Mouse (Mus musculus) left cerebral cortex, postnatal 36 days (tissue): Measurements from ENCODE around the gene Lrrc8e. TPM values are rescaled to one million over a fixed set of nuclear protein-coding genes. Genes with fewer than 3 reads are reported as not detected.
"Not testable (repeated sequence)": the region's sequence is repeated elsewhere in the genome, so short reads cannot be mapped to it uniquely, and the experiment has no call there.

Source experiments
- DNase-seq, 2 experiments: peaks; one replicate each; pipeline ENCODE4 v3.0.0; 2021 to 2022; ENCODE audit warnings: low spot score in 2 of 2, mixed read lengths in 1 of 2
- intact Hi-C: fragments of 180-260 bp; cut with DNase I; formaldehyde crosslinking; loops from one replicate; pipeline ENCODE4 v1.15.1; 2025
- total RNA-seq, 2 experiments: library from RNA; stranded (reverse); gene quantifications; 2 replicates each; pipeline ENCODE4 v1.2.3; 2021

The Lrrc8e gene
- total RNA-seq, 2 experiments from 2014 or later = not detected

DNA sequence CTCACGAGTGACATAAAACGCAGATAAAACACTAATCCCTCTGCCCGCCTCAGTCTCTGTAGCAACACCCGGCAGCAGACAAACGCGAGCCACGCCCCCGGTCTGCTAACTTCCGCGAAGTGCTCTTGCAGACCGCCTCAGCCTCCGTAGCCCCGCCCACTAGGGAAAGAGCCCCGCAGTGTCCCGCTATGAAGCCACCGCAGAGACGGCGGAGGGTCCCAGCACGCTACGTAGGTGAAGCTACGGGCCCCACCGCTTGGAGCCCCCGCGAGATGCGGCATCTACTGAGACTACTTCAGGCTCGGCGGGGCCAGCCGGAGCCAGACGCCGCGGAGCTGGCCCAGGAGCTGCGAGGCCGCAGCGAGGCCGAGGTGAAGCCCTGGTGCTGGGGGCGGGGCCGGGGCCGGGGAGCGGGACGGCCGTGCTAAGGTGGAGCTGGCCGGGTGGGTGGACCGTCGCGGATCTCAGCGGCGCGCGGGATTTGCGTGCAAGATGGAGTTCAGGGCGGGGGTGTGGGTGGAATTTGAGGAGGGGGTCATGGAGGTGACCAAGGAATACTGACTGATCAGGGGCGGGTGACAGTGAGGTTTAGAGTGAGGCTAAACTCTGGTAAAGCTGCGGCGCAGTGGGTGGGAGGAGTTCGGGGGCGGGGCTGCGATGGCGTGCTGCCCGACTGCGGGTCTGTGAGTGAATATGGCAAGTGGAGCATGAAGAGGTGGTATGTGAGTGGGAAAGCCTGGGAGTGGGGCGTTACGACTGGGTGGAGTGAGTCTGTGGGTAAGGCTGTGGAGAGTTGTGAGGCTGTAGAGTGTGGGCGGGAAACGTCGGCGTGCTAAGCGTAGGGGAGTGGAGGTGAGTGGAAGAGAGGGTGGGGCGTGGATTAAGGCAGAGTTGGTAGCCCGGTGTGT, 26.6 kb downstream of the Lrrc8e start, which contains the start of gene Snapc2:
Snapc2 (plus strand) TSS at position 147 of the 908 bp plus-strand sequence.
- intact Hi-C loops = loop anchor here (2.0 to 5.0 kb wide), 2 partner anchors 14 to 36 kb away; partner anchors contain the start of genes Gm49320, Map2k7 and Prr36
- peak; percentile 95 to 96 for DNase-seq

DNA sequence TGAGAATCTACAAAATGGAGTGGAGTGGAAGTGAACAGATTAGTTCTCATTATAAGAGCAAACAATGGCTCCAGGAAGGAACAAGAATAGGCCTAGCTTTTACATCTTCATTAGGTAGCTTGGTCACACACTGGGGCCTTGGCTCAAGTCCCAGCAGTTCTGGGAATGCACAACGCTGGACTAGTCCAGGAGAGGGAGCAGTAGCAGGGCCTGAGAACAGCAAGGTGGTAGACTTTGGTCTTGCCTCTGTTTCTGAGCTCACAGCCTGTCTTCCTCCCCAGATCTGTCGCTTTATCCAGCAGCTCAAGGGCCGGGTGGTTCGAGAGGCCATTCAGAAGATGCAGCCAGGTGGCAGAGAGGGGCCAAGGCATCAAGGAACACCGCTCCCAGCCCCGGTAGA, 27.4 kb downstream of the Lrrc8e start:
- intact Hi-C loops = loop anchor here (5.0 kb wide), 1 partner anchor 37 kb away; the partner anchor contains the start of gene Prr36
- peak; percentile 60 to 62 for DNase-seq

GRCm38 (mm10) chr8:4255471-4255870, 28.8 kb downstream of the Lrrc8e start:
- intact Hi-C loops = not testable (repeated sequence)

GRCm38 (mm10) chr8:4256911-4257310, 30.3 kb downstream of the Lrrc8e start:
- peak; percentile 87 to 89 for DNase-seq
- intact Hi-C loops = no loop called here

More at GRCm38 (mm10) chr8:4255471-4255870, 28.8 kb downstream of the Lrrc8e start:
- DNase-seq = not testable (repeated sequence)

DNA sequence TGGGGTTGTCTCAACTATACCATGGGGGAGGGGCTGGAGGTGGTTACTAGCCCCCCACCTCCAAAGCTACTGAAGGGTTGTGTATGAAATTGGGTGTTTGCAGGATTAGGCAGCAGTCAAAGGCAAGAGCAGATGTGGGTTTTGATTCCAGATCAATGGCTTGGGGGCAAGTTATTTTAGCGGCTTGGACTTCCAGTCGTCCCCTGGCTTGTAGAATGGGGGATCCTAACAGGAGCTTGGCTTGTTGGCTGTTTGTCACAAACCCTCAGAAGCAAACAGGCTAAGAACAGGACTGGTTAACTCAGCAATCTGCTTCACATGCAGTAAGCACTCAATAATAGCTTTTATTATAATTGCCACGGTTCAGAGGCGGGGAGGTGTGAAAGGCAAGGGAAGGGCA, 30.7 kb downstream of the Lrrc8e start:
- intact Hi-C loops = no loop called here
- no peak for DNase-seq

- intact Hi-C loops = no loop called here
- DNase-seq = peak; percentile 82 to 83
Measured at GRCm38 (mm10) chr8:4258233-4258632, 31.6 kb downstream of the Lrrc8e start.

DNA sequence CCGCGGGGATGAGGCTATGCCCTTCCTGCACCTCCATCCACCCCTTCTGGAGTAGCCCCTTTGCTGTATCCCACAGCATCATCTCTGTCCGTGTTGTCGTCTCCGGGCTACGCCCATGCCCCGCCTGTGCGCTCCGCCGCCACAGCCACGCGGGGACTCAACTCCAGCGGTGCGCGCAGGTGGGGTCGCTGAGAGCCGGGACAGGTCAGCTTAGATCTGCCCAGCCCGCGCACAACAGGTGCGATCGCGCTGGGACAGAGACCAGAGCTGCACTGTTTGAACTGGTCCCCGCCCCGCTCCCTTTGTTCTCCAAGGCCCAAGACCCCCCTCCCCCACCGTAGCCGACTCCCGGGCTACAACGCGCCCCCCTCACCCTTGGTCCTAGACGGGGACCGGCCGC, 32.1 kb downstream of the Lrrc8e start:
- intact Hi-C loops = no loop called here

DNA sequence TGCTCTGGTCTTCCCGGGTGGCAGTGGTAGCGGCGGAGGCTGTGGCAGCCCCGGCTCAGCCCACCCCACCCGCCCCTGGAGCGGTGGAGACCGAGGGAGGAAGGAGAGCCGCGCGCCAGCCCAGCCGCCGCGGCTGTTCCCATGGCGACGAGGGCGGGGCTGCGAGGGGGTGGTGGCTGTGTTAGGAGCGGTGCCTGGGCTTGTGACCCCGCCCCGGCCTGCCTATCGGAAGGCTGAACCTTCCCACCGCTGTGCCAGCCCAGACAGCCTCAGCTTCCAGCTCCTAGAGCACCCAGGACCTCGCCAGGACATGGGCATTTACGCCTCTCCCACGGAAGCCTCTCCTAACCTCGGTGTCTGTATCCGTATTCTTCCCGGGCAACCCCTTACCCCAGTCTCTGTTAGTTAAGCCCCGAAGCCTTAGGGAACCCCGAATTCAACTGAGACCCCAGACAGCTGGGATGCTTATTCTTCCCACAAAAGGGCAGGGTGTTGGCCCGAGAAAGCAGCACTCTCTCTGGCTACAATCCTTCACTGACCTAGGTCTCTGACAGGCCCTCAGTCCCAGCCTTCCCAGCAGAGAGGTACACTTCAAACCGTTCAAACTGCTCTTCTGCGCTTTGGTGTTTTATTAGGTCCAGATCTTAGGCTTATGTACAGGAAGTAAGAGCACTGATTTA, 32.6 kb downstream of the Lrrc8e start, which contains the start of gene Ctxn1:
Ctxn1 (minus strand) TSS at position 150 of the 680 bp plus-strand sequence.
- intact Hi-C loops = no loop called here

More for the DNA sequence above, 32.1 kb downstream of the Lrrc8e start:
- peak; percentile 65 to 66 for DNase-seq

GRCm38 (mm10) chr8:4259805-4260170, 33.2 kb downstream of the Lrrc8e start:
- intact Hi-C loops = no loop called here
- no peak for DNase-seq

More for the DNA sequence above, 32.6 kb downstream of the Lrrc8e start, which contains the start of gene Ctxn1:
- peak; percentile 93 for DNase-seq

- DNase-seq = peak; percentile 54 to 55
- intact Hi-C loops = no loop called here
Measured at GRCm38 (mm10) chr8:4263105-4263791, 36.6 kb downstream of the Lrrc8e start.

DNA sequence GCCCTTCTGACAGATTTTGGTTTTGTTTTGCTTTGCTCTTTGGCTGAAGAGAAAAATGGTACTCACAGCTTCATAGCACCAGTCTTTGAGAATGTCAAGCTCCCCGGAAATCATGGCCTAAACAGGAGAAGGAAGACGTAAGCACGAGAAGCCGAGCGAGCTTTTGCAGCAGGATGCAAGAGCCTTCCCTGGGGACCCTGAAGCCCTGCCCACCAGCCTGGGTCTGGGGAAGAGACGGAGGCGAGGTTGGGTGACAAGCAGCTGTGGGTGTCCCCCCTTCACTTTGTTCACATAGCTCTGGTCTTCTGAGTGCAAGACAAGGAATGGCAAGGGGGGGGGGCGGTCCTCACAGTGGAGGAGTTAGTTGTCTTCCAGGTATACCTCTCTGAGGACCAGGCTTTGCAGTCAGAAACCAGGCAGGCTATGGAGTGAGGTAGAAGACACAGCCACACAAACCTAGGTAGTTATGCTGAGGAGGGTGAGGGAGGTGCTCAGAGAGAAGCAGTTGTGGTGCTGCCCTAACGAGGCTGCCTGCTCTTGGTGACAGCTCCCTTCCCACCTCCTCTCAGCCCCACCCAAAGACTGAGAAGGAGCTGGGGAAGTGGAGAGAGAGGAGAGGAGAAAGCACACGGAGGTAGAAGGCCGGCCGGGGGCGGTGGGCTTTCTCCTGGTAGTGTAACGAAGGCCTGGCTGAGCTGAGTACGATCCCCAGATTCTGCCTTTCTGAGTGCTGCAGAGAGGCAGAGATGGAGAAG, 38.7 kb downstream of the Lrrc8e start:
- no peak for DNase-seq
- intact Hi-C loops = no loop called here

DNA sequence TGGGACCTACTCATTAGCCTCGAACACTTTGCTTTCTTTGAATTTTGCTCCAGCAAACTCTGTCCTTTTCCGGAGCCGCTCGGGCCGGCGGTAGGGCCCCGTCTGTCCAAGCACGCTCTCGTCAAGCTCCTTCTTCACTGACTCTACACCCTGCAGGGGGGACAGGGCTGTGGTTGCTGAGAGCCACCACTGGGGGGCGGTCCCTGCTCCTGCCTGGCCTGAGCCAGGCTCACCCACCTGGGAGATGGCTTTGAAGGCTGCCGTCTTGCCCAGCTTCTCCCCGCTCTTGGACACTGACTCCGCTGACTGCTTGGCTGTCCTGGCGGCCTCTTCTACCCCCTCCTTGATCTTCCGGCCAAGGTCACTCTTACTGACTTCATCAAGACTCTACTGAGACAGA, 41.0 kb downstream of the Lrrc8e start:
- DNase-seq = no peak
- intact Hi-C loops = no loop called here

DNA sequence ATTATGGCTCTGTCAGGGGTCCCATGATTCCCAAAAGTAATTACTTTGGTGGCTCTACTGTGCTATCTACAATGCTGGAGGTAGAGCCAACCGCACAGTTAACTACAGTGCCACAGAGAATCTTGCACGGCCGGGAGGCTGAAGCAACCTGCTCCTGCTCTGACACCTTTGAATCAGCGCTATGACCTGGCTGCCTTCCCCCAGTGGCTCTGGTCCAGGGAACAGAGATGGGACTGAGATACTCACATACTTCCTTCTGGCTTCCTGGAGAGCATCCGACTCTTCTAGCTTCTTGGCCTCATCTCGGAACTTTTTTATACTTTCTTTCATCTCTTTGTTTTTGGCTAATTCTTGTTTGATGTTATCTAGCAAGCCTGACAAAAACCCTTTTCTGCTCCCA, 43.0 kb downstream of the Lrrc8e start:
- no peak for DNase-seq
- intact Hi-C loops = no loop called here

DNA sequence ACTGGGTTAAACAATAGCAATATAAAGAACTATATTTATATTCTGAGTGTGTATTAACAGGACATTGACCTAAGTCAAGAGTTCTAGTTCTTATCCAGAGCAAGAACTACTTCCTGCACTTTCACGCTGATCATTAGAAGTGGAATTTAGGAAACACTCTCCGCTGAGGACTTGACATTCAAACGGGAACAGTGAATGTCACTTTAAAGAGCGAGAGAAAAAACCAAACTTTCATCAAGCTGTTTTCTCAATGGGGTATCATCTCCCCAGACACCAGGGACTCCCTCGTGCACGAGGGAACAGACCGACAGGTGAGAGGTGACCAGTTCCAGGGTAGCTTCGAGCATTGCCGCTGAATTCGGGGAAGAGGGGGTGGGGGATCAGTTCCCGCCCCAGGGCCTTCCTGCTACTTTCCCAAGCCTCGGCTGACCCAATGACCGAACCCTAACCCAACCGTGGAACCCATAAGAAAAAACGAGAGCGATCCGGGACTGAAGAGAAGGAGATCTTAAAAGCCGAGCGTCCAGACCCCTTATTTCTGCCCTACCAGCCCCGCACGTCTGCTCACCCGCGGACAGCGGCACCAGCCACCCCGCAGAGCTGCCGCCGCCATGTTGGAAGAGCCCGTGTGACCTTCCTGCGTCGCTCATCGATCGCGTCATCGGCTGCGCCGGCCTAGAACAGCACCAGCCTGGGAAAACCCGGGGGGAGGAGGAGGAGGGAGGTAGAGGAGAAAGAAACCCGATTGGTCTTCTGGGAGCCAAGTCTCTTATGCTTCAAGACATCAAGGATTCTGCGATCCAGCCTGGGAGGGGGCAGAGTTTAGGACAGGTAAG, 48.9 kb downstream of the Lrrc8e start, which contains the start of gene Timm44:
Timm44 (minus strand) TSS at position 639 of the 836 bp plus-strand sequence.
- intact Hi-C loops = loop anchor here (1.0 to 5.0 kb wide), 2 partner anchors 37 to 47 kb away; partner anchors contain the start of genes Gm49320 and Map2k7
- peak; percentile 95 for DNase-seq

- intact Hi-C loops = loop anchor here (5.0 kb wide), 1 partner anchor 46 kb away; no protein-coding TSS in a partner anchor
Measured at GRCm38 (mm10) chr8:4276111-4276465, 49.5 kb downstream of the Lrrc8e start.

More at GRCm38 (mm10) chr8:4276111-4276465, 49.5 kb downstream of the Lrrc8e start:
- no peak for DNase-seq
